Mouse (Mus musculus): ENCODE results near the gene Lmx1a. TPM values are rescaled to one million over a fixed set of nuclear protein-coding genes. Genes with fewer than 3 reads are reported as not detected.

Lmx1a gene
- polyA plus RNA-seq, 1 experiment from 2014 or later, result 15.0 TPM

DNA sequence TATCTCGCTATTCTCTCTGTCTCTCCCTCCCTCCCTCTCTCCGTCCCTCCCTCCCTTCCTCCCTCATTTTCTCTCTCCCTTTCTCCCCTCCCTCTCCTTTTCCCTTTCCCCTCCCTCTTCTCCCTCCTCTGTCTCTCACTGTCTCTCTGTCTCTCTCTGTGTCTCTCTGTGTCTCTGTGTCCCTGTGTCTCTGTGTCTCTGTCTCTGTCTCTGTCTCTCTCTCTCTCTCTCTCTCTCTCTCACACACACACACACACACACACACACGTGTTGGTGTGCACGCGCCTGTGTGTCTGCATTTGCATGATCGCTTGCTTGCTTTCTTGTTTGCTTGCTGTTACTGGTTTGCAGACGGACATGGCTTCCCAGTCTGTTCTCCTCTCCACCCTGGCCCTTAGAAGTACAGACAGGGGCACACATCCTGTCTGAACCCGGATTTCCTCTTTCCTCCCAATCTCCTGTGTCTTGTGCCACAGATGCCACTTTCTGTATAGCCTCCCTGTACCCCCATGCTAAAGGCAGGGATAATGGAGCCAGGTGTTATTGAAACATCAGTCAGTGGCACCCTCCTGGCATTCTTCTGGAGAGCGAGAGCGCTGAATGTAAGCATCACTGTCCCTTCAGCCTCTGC is 114.4 kb downstream of the Lmx1a start:
- Histone ChIP-seq H3K4me3 (peak overlapping the region; percentile 62), H3K4me1 (peaks cover 73% of the 10 kb centered on the region), H3K27me3 (ENCODE audit: low read depth, poor library complexity, severe bottlenecking) (peaks cover 81% of the 10 kb centered on the region), H3K9me3 (replicated peaks) (no peaks in the 10 kb centered on the region), H3K27ac (replicated peaks) (peak overlapping the region; percentile 89), H3K36me3 (no peaks in the 10 kb centered on the region)
- WGBS, result 7% methylated on average over 10 of the region's 10 CpGs
- peak; percentile 38 for DNase-seq (ENCODE audit: low spot score)

DNA sequence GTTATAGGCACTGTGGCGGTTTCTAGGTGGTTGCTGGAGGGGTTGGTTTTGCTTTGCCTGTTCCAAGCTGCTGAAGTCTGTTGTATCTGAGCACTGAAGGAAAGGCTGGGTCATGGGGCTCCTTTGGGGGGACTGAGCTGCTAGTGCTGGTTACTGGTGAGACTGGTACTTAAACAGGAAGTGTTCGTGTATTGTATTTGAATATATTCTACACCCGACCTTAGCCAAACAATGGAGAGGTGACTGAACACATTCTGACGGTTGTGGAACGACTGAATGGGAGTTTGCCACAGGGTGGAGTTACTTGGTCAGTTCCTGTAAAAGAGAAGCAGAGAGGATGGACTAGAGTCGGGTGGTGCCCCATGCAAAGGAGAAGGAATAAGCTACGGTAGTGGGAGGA is 115.8 kb downstream of the Lmx1a start:
- no peaks in the 10 kb centered on the region for H3K36me3 ChIP-seq
- H3K4me1 ChIP-seq, result peaks cover 72% of the 10 kb centered on the region
- H3K27me3 ChIP-seq (ENCODE audit: low read depth, poor library complexity, severe bottlenecking), result peaks cover 71% of the 10 kb centered on the region
- H3K27ac ChIP-seq (replicated peaks), result peak overlapping the region; percentile 58
- WGBS, result 62% methylated on average over 7 of the region's 7 CpGs
- no peak overlapping the region for H3K4me3 ChIP-seq
- no peaks in the 10 kb centered on the region for H3K9me3 ChIP-seq (replicated peaks)
- DNase-seq (ENCODE audit: low spot score), result no peak

DNA sequence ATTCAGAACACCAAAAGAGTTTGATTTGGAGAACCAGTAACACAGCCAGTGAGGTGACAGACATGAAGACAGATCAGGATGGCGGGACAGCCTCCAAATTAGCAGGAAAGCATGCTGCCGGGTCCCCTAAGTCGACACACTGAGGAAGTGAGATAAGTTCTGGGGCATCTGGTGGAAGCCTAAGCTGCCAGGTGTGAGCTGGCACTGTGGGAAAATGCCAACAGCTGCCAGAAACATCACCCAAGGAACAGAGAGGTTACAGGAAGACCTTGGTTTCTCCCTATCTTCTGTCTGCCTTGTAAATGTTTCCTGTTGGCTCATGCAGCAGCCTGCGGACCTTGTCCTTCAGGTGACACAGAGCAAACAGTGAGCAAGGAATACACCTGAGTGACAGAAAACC is 122.1 kb downstream of the Lmx1a start:
- 91% methylated on average over 4 of the region's 4 CpGs for WGBS

DNA sequence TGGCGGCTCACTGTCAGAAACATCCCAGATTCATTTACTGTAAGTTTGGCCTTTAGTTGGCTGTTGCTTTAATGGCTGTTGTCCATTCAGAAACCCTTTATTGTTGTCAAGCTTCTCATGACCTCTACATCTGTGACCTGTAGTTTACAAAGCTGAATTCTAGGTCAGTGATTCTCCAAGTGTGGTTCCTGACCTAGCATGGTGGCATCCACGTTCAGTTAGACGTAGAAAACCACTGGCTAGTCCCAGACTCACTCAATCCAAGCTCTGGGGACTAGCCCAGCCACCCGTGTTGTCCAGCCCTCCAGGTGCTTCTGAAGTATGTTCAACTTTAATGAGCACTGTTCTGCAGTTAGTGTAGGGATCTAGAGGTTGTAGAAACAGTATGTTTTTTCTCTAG is 126.1 kb downstream of the Lmx1a start:
- 84% methylated on average over 4 of the region's 4 CpGs for WGBS
- no peak for DNase-seq (ENCODE audit: low spot score)
- Histone ChIP-seq H3K27ac (replicated peaks) (no peak overlapping the region), H3K4me1 (peaks cover 17% of the 10 kb centered on the region), H3K4me3 (no peak overlapping the region), H3K36me3 (no peaks in the 10 kb centered on the region), H3K27me3 (ENCODE audit: low read depth, poor library complexity, severe bottlenecking) (no peaks in the 10 kb centered on the region), H3K9me3 (replicated peaks) (no peaks in the 10 kb centered on the region)

More for the DNA sequence above, 122.1 kb downstream of the Lmx1a start:
- DNase-seq (ENCODE audit: low spot score), result no peak
- Histone ChIP-seq H3K36me3 (no peaks in the 10 kb centered on the region), H3K27ac (replicated peaks) (no peak overlapping the region), H3K27me3 (ENCODE audit: low read depth, poor library complexity, severe bottlenecking) (peaks cover 18% of the 10 kb centered on the region), H3K4me3 (no peak overlapping the region), H3K9me3 (replicated peaks) (no peaks in the 10 kb centered on the region), H3K4me1 (peaks cover 17% of the 10 kb centered on the region)

DNA sequence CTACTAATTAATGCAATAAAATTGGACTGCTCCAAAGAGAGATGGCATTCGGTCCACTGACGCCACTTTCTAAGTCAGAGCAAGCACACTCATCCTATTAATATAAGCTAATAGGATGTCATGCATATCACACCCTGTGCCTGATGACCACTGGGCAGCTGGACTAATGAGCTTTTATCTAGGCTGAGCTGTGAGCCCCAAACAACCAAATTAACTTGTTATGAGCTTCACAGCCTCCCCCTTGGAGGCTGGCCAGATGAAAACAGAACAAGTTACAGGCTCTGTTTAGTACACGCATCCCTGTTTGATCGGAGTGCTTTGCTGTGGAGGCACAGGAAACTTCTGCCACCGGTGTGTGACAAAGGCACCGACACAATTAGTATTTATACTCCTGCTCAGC is 128.0 kb downstream of the Lmx1a start:
- 63% methylated on average over 6 of the region's 6 CpGs for WGBS
- no peaks in the 10 kb centered on the region for H3K9me3 ChIP-seq (replicated peaks)
- no peak overlapping the region for H3K27ac ChIP-seq (replicated peaks)
- DNase-seq (ENCODE audit: low spot score), result no peak
- H3K4me3 ChIP-seq, result no peak overlapping the region
- H3K27me3 ChIP-seq (ENCODE audit: low read depth, poor library complexity, severe bottlenecking), result no peaks in the 10 kb centered on the region
- H3K36me3 ChIP-seq, result no peaks in the 10 kb centered on the region
- H3K4me1 ChIP-seq, result peaks cover 17% of the 10 kb centered on the region

DNA sequence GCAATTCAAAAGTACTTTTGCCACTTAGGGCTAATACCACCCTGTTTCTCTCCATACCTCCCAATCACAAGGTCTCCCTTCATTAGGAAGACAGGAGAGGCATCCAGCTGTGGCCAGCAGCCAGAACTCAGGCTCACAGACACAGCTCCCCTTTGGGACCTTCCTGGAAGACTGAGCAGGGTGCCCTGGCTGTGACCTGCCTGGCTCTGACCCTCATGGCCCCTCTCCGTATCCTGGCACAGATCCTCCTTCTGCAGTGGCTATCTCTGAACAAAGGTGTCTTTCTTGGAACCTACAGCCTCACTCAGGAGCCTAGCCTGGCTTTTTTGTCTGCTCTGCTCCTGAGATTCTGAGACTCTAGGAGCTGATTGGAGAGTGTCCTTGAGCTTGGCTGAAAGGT is 128.6 kb downstream of the Lmx1a start:
- H3K36me3 ChIP-seq, result no peaks in the 10 kb centered on the region
- H3K4me3 ChIP-seq, result no peak overlapping the region
- 9% methylated on average over 1 of the region's 1 CpGs for WGBS
- H3K27me3 ChIP-seq (ENCODE audit: low read depth, poor library complexity, severe bottlenecking), result no peaks in the 10 kb centered on the region
- DNase-seq (ENCODE audit: low spot score), result no peak
- H3K4me1 ChIP-seq, result peaks cover 17% of the 10 kb centered on the region
- H3K27ac ChIP-seq (replicated peaks), result 0 out of 2 replicates have a peak overlapping the region, but pooled peaks have one; percentile 28
- no peaks in the 10 kb centered on the region for H3K9me3 ChIP-seq (replicated peaks)

GRCm38 (mm10) chr1:167820031-167820430 is 131.0 kb downstream of the Lmx1a start:
- H3K27me3 ChIP-seq (ENCODE audit: low read depth, poor library complexity, severe bottlenecking), result no peaks in the 10 kb centered on the region

DNA sequence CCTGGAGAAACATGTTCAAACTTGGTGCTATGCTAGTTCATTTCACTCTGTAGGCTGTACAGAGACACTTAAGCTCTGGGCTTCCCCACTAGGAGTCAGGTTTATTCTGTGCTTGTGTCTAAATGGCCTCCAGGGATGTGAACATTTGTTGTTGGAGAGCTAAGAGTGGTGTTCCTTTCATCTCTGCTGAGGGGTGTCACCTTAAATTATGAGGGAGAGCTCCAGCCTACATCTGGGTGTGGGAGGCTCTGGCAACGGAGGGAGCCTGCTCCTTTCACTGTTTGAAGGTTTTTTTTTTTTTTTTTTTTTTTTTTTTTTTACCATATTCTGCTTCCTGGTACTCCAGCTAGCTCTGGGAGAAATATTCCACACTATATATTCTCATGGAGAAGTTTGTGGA is 132.1 kb downstream of the Lmx1a start:
- H3K27ac ChIP-seq (replicated peaks), result no peak overlapping the region
- no peaks in the 10 kb centered on the region for H3K9me3 ChIP-seq (replicated peaks)
- peaks cover 17% of the 10 kb centered on the region for H3K4me1 ChIP-seq
- H3K27me3 ChIP-seq (ENCODE audit: low read depth, poor library complexity, severe bottlenecking), result no peaks in the 10 kb centered on the region
- 71% methylated on average over 1 of the region's 1 CpGs for WGBS
- no peak for DNase-seq (ENCODE audit: low spot score)
- H3K4me3 ChIP-seq, result no peak overlapping the region
- no peaks in the 10 kb centered on the region for H3K36me3 ChIP-seq

More at GRCm38 (mm10) chr1:167820031-167820430, 131.0 kb downstream of the Lmx1a start:
- no peak for DNase-seq (ENCODE audit: low spot score)
- no peak overlapping the region for H3K27ac ChIP-seq (replicated peaks)
- H3K4me3 ChIP-seq, result no peak overlapping the region
- H3K36me3 ChIP-seq, result no peaks in the 10 kb centered on the region
- WGBS, result 93% methylated on average over 6 of the region's 6 CpGs
- H3K4me1 ChIP-seq, result peaks cover 17% of the 10 kb centered on the region
- no peaks in the 10 kb centered on the region for H3K9me3 ChIP-seq (replicated peaks)

DNA sequence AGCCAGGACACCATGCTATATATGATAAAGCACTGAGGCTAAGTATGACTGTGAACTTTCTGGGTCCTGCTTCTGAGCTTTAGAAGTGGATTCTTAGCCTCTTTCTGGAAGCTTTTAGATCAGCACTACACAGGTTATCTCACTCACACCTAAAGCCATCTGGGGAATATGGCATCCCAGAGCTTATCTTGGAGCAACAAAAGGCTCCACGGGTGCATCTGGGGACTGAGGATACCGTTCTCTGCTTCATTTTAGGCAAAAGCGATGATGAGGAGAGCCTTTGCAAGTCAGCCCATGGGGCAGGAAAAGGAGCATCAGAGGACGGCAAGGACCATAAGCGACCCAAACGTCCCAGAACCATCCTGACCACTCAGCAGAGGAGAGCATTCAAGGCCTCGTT is 141.3 kb downstream of the Lmx1a start:
- WGBS, result 90% methylated on average over 7 of the region's 7 CpGs
- Histone ChIP-seq H3K4me3 (no peak overlapping the region), H3K9me3 (replicated peaks) (no peaks in the 10 kb centered on the region), H3K4me1 (no peaks in the 10 kb centered on the region), H3K27ac (replicated peaks) (no peak overlapping the region), H3K27me3 (ENCODE audit: low read depth, poor library complexity, severe bottlenecking) (no peaks in the 10 kb centered on the region), H3K36me3 (peaks cover 2% of the 10 kb centered on the region; the same call in 1 of the 2 replicates)
- no peak for DNase-seq (ENCODE audit: low spot score)

- Histone ChIP-seq H3K27me3 (ENCODE audit: low read depth, poor library complexity, severe bottlenecking) (no peaks in the 10 kb centered on the region), H3K36me3 (peaks cover 2% of the 10 kb centered on the region; the same call in 1 of the 2 replicates), H3K4me3 (no peak overlapping the region), H3K4me1 (no peaks in the 10 kb centered on the region), H3K9me3 (replicated peaks) (no peaks in the 10 kb centered on the region), H3K27ac (replicated peaks) (no peak overlapping the region)
- 93% methylated on average over 3 of the region's 3 CpGs for WGBS
- no peak for DNase-seq (ENCODE audit: low spot score)
These were observed 142.6 kb downstream of the Lmx1a start for GRCm38 (mm10) chr1:167831601-167832000.

DNA sequence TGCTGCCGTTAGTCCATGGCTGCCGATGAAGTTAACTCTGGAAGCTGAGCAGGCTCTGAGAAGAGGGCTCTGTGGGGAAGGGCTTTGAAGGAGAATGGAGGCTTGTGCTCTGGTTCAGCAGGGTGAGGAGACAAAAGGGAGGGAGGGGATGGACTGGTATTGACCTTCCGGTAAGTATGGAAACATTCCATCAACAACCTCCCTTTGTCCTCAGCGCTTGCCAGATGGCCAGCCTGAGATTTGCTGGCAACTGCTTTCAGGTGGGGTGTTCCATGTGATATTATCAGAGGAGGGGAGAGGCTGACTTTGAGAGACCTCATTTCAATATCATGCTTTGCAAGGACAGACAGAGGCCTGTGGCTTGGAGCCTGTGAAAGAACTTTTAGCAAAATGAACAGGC is 165.8 kb downstream of the Lmx1a start:
- Histone ChIP-seq H3K36me3 (no peaks in the 10 kb centered on the region), H3K4me3 (no peak overlapping the region), H3K4me1 (peaks cover 5% of the 10 kb centered on the region), H3K27me3 (ENCODE audit: low read depth, poor library complexity, severe bottlenecking) (no peaks in the 10 kb centered on the region), H3K9me3 (replicated peaks) (no peaks in the 10 kb centered on the region), H3K27ac (replicated peaks) (no peak overlapping the region)
- no peak for DNase-seq (ENCODE audit: low spot score)
- WGBS, result 68% methylated on average over 4 of the region's 4 CpGs

- Histone ChIP-seq H3K9me3 (replicated peaks) (no peaks in the 10 kb centered on the region), H3K4me3 (no peak overlapping the region), H3K36me3 (no peaks in the 10 kb centered on the region), H3K27ac (replicated peaks) (no peak overlapping the region; the same call in 1 of the 2 replicates), H3K4me1 (peaks cover 6% of the 10 kb centered on the region; the same call in 1 of the 2 replicates), H3K27me3 (ENCODE audit: low read depth, poor library complexity, severe bottlenecking) (0 out of 2 replicates have a peak, but pooled peaks cover 8% of the 10 kb centered on the region)
- DNase-seq (ENCODE audit: low spot score), result no peak
- WGBS, result 68% methylated on average over 1 of the region's 1 CpGs
These were observed 183.0 kb downstream of the Lmx1a start for GRCm38 (mm10) chr1:167872028-167872427.

DNA sequence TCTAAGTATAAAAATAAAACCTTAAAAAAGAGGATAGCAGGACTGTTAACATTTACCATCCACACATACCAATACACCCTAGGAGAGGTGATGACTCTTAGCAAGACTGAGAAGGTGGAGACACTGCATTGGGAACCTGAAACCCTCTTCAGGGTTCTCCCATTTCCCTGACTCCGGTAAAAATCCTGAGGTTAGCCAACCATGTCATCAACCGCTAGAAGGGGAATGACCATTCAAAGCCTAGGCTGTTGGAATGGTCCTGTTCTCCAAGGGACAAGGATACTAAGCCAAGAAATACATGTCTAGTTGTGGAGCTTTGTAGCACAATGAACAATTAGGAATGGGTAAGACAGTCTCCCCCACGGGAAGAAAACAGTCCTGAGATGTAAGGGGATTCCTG is 185.1 kb downstream of the Lmx1a start:
- H3K9me3 ChIP-seq (replicated peaks), result no peaks in the 10 kb centered on the region
- no peak overlapping the region for H3K27ac ChIP-seq (replicated peaks)
- peaks cover 6% of the 10 kb centered on the region; the same call in 1 of the 2 replicates for H3K4me1 ChIP-seq
- H3K36me3 ChIP-seq, result no peaks in the 10 kb centered on the region
- no peak for DNase-seq (ENCODE audit: low spot score)
- 67% methylated on average over 3 of the region's 3 CpGs for WGBS
- H3K4me3 ChIP-seq, result no peak overlapping the region
- 0 out of 2 replicates have a peak, but pooled peaks cover 8% of the 10 kb centered on the region for H3K27me3 ChIP-seq (ENCODE audit: low read depth, poor library complexity, severe bottlenecking)

All from midbrain, embryonic 10.5 days (tissue).